Comparison of ENCODE assay signal across 30 mouse cellular contexts in the genomic region with DNA sequence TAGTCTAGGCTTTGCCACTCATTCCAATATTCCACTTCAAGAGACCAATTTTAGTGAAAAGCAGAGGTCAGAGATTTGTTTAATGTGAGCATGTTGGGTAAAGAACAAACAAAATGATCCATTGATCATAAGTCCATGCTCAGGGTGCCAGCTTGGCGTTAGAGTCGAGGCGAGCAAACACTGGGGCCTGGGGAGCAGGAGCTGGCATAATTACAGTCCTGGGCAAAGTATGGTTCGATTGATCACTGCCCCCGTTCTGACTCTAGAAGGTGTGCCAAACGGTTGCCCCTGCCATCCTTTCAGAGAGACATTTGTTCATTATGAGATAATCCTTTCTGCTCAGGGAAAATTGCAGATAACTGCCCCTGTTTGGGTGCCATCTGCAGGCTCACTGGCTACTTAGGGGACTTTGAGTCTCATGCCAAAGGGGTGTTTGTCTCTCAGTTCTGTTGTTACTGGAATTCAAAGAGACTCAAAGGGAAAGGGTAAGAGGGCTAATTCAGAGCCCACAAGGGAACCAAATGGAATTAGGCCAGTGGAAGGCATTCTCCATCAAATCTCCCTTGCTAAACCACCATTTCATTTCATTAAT. TPM values are rescaled to one million over a fixed set of nuclear protein-coding genes. Genes with fewer than 3 reads are reported as not detected.
DNase-seq lines count a peak whose midpoint lies in the region; ATAC-seq and TF ChIP-seq lines count a peak whose summit lies in the region.
"Had no signal": no experiment of that assay in that cellular context is flagged by ENCODE, and none has a peak within 500 bp of the region (broad histone marks: within the 10 kb centered on the region; RNA-seq: fewer than 3 reads in every experiment).

No protein-coding gene starts in this region.

- 60% methylated on average over 6 of the region's 6 CpGs for WGBS in forebrain, embryonic 16.5 days
- WGBS in forebrain, embryonic 12.5 days = 79% methylated on average over 6 of the region's 6 CpGs

- H3K4me3 ChIP-seq in forebrain, embryonic 16.5 days (replicated peaks; ENCODE audit: low read length) = no peak overlapping the region
- H3K4me3 ChIP-seq in forebrain, embryonic 12.5 days (replicated peaks) = no peak overlapping the region
- H3K4me3 ChIP-seq: embryonic facial prominence, embryonic 12.5 days; embryonic facial prominence, embryonic 15.5 days; gastrocnemius, adult 2 months; heart, embryonic 12.5 days; heart, embryonic 15.5 days; hindbrain, embryonic 10.5 days; hindbrain, embryonic 13.5 days; intestine, embryonic 15.5 days had no signal

- TF ChIP-seq POLR2A in brain, embryonic 14.5 days (IDR thresholded peaks at IDR 0.05; ENCODE audit: borderline replicate concordance, extremely low read depth, insufficient read depth, insufficient read length, poor library complexity, severe bottlenecking) = no peak

- H3K27me3 ChIP-seq in forebrain, embryonic 16.5 days (replicated peaks; ENCODE audit: control insufficient read depth, insufficient read depth, low read length) = no peaks in the 10 kb centered on the region
- H3K27me3 ChIP-seq in forebrain, embryonic 12.5 days = no peaks in the 10 kb centered on the region
- H3K27me3 ChIP-seq: embryonic facial prominence, embryonic 12.5 days; embryonic facial prominence, embryonic 15.5 days; heart, embryonic 12.5 days; heart, embryonic 15.5 days; hindbrain, embryonic 13.5 days; intestine, embryonic 15.5 days had no signal

- no peak overlapping the region for H3K4me2 ChIP-seq in forebrain, embryonic 16.5 days (ENCODE audit: low read length)
- H3K4me2 ChIP-seq in forebrain, embryonic 12.5 days = no peak overlapping the region
- H3K4me2 ChIP-seq: embryonic facial prominence, embryonic 12.5 days; embryonic facial prominence, embryonic 15.5 days; heart, embryonic 12.5 days; heart, embryonic 15.5 days; hindbrain, embryonic 13.5 days; intestine, embryonic 15.5 days had no signal

- DNase-seq in retina, postnatal 7 days (ENCODE audit: low read depth, low spot score) = peak; percentile 5
- DNase-seq in retina, embryonic 14.5 days (ENCODE audit: low spot score) = no peak
- peak; percentile 76 for DNase-seq in brain, embryonic 14.5 days (ENCODE audit: low read depth)
- DNase-seq in adipocyte (ENCODE audit: low spot score) = no peak
- DNase-seq: adrenal gland, postnatal 10 days; cerebellum, adult 11 months; cerebellum, adult 2 months; cerebellum, adult 9-11 months; cerebellum, postnatal 25 days; forebrain, postnatal 0 days; gastrocnemius, adult 2 months; gastrocnemius, postnatal 14 days; heart, adult 18-20 months; heart, postnatal 10 days; heart, postnatal 36 days had no signal

- no peaks in the 10 kb centered on the region for H3K9me3 ChIP-seq in forebrain, embryonic 16.5 days (ENCODE audit: control insufficient read depth, low read length)
- H3K9me3 ChIP-seq in forebrain, embryonic 12.5 days = no peaks in the 10 kb centered on the region
- H3K9me3 ChIP-seq: embryonic facial prominence, embryonic 12.5 days; embryonic facial prominence, embryonic 15.5 days; heart, embryonic 12.5 days; heart, embryonic 15.5 days; hindbrain, embryonic 10.5 days; hindbrain, embryonic 13.5 days; intestine, embryonic 15.5 days had no signal

- no peak overlapping the region for H3K9ac ChIP-seq in forebrain, embryonic 16.5 days (replicated peaks; ENCODE audit: low read depth, low read length)
- no peak overlapping the region for H3K9ac ChIP-seq in forebrain, embryonic 12.5 days
- H3K9ac ChIP-seq: embryonic facial prominence, embryonic 12.5 days; embryonic facial prominence, embryonic 15.5 days; forebrain, postnatal 0 days; heart, embryonic 12.5 days; heart, embryonic 15.5 days; hindbrain, embryonic 13.5 days; intestine, embryonic 15.5 days had no signal

- peak; percentile 59 for ATAC-seq in forebrain, embryonic 16.5 days
- no peak for ATAC-seq in forebrain, embryonic 12.5 days (ENCODE audit: low FRiP score)
- ATAC-seq: activated CD4-positive, CD25-positive, alpha-beta regulatory T cell, adult 4 months; CD4-positive, CD25-positive, alpha-beta regulatory T cell, adult 4 months; forebrain, postnatal 0 days; hindbrain, embryonic 16.5 days; intestine, embryonic 15.5 days had no signal

- H3K27ac ChIP-seq in forebrain, embryonic 16.5 days (ENCODE audit: low read length) = no peak overlapping the region
- H3K27ac ChIP-seq in forebrain, embryonic 12.5 days = no peak overlapping the region
- H3K27ac ChIP-seq: embryonic facial prominence, embryonic 12.5 days; embryonic facial prominence, embryonic 15.5 days; gastrocnemius, adult 2 months; heart, embryonic 15.5 days; hindbrain, embryonic 10.5 days; hindbrain, embryonic 13.5 days; intestine, embryonic 15.5 days had no signal

- no peaks in the 10 kb centered on the region for H3K36me3 ChIP-seq in forebrain, embryonic 16.5 days (ENCODE audit: control insufficient read depth, insufficient read depth)
- no peaks in the 10 kb centered on the region for H3K36me3 ChIP-seq in forebrain, embryonic 12.5 days (replicated peaks)
- H3K36me3 ChIP-seq: embryonic facial prominence, embryonic 12.5 days; embryonic facial prominence, embryonic 15.5 days; heart, embryonic 12.5 days; heart, embryonic 15.5 days; hindbrain, embryonic 10.5 days; hindbrain, embryonic 13.5 days; intestine, embryonic 15.5 days had no signal

- TF ChIP-seq CTCF in brain, embryonic 14.5 days (IDR thresholded peaks at IDR 0.05; ENCODE audit: borderline replicate concordance, extremely low read depth, insufficient read depth, insufficient read length) = no peak

- no peaks in the 10 kb centered on the region for H3K4me1 ChIP-seq in forebrain, embryonic 16.5 days (replicated peaks; ENCODE audit: control insufficient read depth, insufficient read depth, low read length)
- peaks cover 2% of the 10 kb centered on the region; the same call in 1 of the 2 replicates for H3K4me1 ChIP-seq in forebrain, embryonic 12.5 days
- H3K4me1 ChIP-seq: embryonic facial prominence, embryonic 12.5 days; embryonic facial prominence, embryonic 15.5 days; heart, embryonic 12.5 days; heart, embryonic 15.5 days; hindbrain, embryonic 10.5 days; hindbrain, embryonic 13.5 days; intestine, embryonic 15.5 days had no signal

RNA-seq across cellular contexts. Expression of a gene that starts 55.3 kb away (rescaled TPM):
- not detected in 2 replicates for polyA plus RNA-seq in forebrain, embryonic 16.5 days (2015; fragmentation: Nextera tagmentation; extraction: Ambion mirVana)
- not detected in 2 replicates for polyA plus RNA-seq in forebrain, embryonic 12.5 days (2016; fragmentation: Nextera tagmentation; extraction: Ambion mirVana)
- not detected in 2 replicates for polyA plus RNA-seq in brain, embryonic 14.5 days (2012; rRNA removed)
- polyA plus RNA-seq: activated CD4-positive, CD25-positive, alpha-beta regulatory T cell, adult 4 months; C2C12; CD4-positive, CD25-positive, alpha-beta regulatory T cell, adult 4 months; embryonic facial prominence, embryonic 12.5 days; forebrain, postnatal 0 days; frontal cortex, adult 2 months; gonadal fat pad, adult 2 months; heart, embryonic 12.5 days; heart, embryonic 15.5 days; hindbrain, embryonic 10.5 days had no signal

Comparison
In these comparisons a context has a peak if more than half of its experiments do, and no peak if none do; other contexts are left out.
1. DNase-seq: peak in retina, postnatal 7 days (single experiment) and brain, embryonic 14.5 days (single experiment); none in retina, embryonic 14.5 days (single experiment) and adipocyte (single experiment).